Mouse (Mus musculus) erythroid progenitor cell, adult 5-6 weeks (primary cell): ENCODE data around the gene Aplp2. TPM values are rescaled to one million over a fixed set of nuclear protein-coding genes. Genes with fewer than 3 reads are reported as not detected.

ENCODE experiments used
- ATAC-seq: replicated peaks from 2 replicates; pipeline ENCODE4 v1.8.0; 2016; ENCODE audit warnings: moderate number of reproducible peaks, mild to moderate bottlenecking, moderate TSS enrichment, inconsistent platforms; ENCODE audit not compliant: poor library complexity, low FRiP score, severe bottlenecking
- total RNA-seq, 2 experiments: library from RNA; stranded (forward) in 1 of 2; stranded (reverse) in 1 of 2; fragments of 150-400 nt in 1 of 2; fragments of 186-747, 209-891 nt in 1 of 2; gene quantifications; 2 replicates each; pipeline versions ENCODE4 v1.2.3 to v1.2.4; 2015 to 2017; ENCODE audit warnings: low replicate concordance in 2 of 2

Gene Aplp2
- total RNA-seq, 2 experiments from 2014 or later = 297 to 428 TPM

- no peak for ATAC-seq
These were observed 81.0 kb downstream of the Aplp2 start for GRCm38 (mm10) chr9:31130357-31131204.

GRCm38 (mm10) chr9:31129956-31130355 lies 81.7 kb downstream of the Aplp2 start:
- no peak for ATAC-seq

GRCm38 (mm10) chr9:31127876-31128465 lies 83.6 kb downstream of the Aplp2 start:
- no peak for ATAC-seq

- no peak for ATAC-seq
These were observed 85.5 kb downstream of the Aplp2 start for GRCm38 (mm10) chr9:31126079-31126478.

GRCm38 (mm10) chr9:31122464-31123030 lies 89.1 kb downstream of the Aplp2 start:
- no peak for ATAC-seq

GRCm38 (mm10) chr9:31120533-31120915 lies 91.1 kb downstream of the Aplp2 start:
- no peak for ATAC-seq

- no peak for ATAC-seq
These were observed 91.6 kb downstream of the Aplp2 start for GRCm38 (mm10) chr9:31119882-31120532.

GRCm38 (mm10) chr9:31119405-31119804 lies 92.2 kb downstream of the Aplp2 start:
- no peak for ATAC-seq

- ATAC-seq = no peak
These were observed 92.9 kb downstream of the Aplp2 start for GRCm38 (mm10) chr9:31118520-31119298.

- ATAC-seq = no peak
These were observed 94.1 kb downstream of the Aplp2 start for GRCm38 (mm10) chr9:31117488-31117887.

- ATAC-seq = no peak
These were observed 94.5 kb downstream of the Aplp2 start for GRCm38 (mm10) chr9:31117088-31117487.

GRCm38 (mm10) chr9:31115586-31115985 lies 96.0 kb downstream of the Aplp2 start:
- ATAC-seq = no peak

- no peak for ATAC-seq
These were observed 103.2 kb downstream of the Aplp2 start for GRCm38 (mm10) chr9:31108464-31108863.

Other genes starting within 250 kb of the Aplp2 start
- gene Zbtb44, start 181.2 kb downstream of the Aplp2 start, total RNA-seq (2015; ENCODE audit: low replicate concordance) = 29.9 and 36.5 TPM in 2 replicates
- gene Zbtb44, start 181.2 kb downstream of the Aplp2 start, total RNA-seq (2017; ENCODE audit: low replicate concordance) = 18.5 and 35.1 TPM in 2 replicates
- 0.36 TPM in 1 of 2 replicates, not detected in the other for gene St14, start 80.0 kb downstream of the Aplp2 start, total RNA-seq (2015; ENCODE audit: low replicate concordance)
- 0.90 TPM in 1 of 2 replicates, not detected in the other for gene St14, start 80.0 kb downstream of the Aplp2 start, total RNA-seq (2017; ENCODE audit: low replicate concordance)
- 25.6 and 25.9 TPM in 2 replicates for gene Prdm10, start 68.7 kb upstream of the Aplp2 start, total RNA-seq (2015; ENCODE audit: low replicate concordance)
- 30.8 and 32.2 TPM in 2 replicates for gene Prdm10, start 68.7 kb upstream of the Aplp2 start, total RNA-seq (2017; ENCODE audit: low replicate concordance)
- gene Nfrkb, start 174.4 kb upstream of the Aplp2 start, total RNA-seq (2015; ENCODE audit: low replicate concordance) = 10.5 and 12.2 TPM in 2 replicates
- gene Nfrkb, start 174.4 kb upstream of the Aplp2 start, total RNA-seq (2017; ENCODE audit: low replicate concordance) = 6.6 and 12.6 TPM in 2 replicates